22 mouse cellular contexts compared by ENCODE assay signal in genomic region chr9:97486826-97487225, GRCm38 (mm10).
DNase-seq lines count a peak whose midpoint lies in the region; TF ChIP-seq lines count a peak whose summit lies in the region.
"Had no signal": no experiment of that assay in that cellular context is flagged by ENCODE, and none has a peak within 500 bp of the region (broad histone marks: within the 10 kb centered on the region; RNA-seq: fewer than 3 reads in every experiment).

No protein-coding gene starts in this region.

- H3K36me3 ChIP-seq in kidney, adult 2 months (ENCODE audit: control insufficient read depth, insufficient read depth, low read length): no peaks in the 10 kb centered on the region
- H3K36me3 ChIP-seq: embryonic facial prominence, embryonic 12.5 days; embryonic facial prominence, embryonic 15.5 days; heart, embryonic 10.5 days; heart, embryonic 13.5 days had no signal

- no peaks in the 10 kb centered on the region for H3K4me1 ChIP-seq in kidney, adult 2 months (ENCODE audit: control insufficient read depth, insufficient read depth, low read length)
- H3K4me1 ChIP-seq: embryonic facial prominence, embryonic 12.5 days; embryonic facial prominence, embryonic 15.5 days; heart, embryonic 10.5 days; heart, embryonic 13.5 days had no signal

- 56% methylated on average over 7 of the region's 7 CpGs for WGBS in kidney, adult 2 months

- TF ChIP-seq CTCF in kidney, adult 2 months (conservative IDR thresholded peaks at IDR 0.05; ENCODE audit: insufficient read depth, insufficient read length, low read depth, low read length): no peak
- no peak for TF ChIP-seq CTCF in layer of hippocampus, adult 2 months (conservative IDR thresholded peaks at IDR 0.05)

- peak; percentile 5 for DNase-seq in adrenal gland, postnatal 25 days
- DNase-seq in adrenal gland, postnatal 4 days (ENCODE audit: low spot score in 2 of 2): no peak
- DNase-seq in kidney, adult 2 months: peak; percentile 18
- DNase-seq in kidney, adult 11 months: no peak
- DNase-seq in layer of hippocampus, adult 2 months (ENCODE audit: low spot score in 2 of 2): no peak
- no peak for DNase-seq in layer of hippocampus, postnatal 25 days (ENCODE audit: extremely low spot score in 1 of 2, low spot score in 1 of 2)
- DNase-seq: cerebellum, adult 11 months; cerebellum, adult 2 months; cerebellum, adult 9-11 months; cerebellum, postnatal 25 days; forebrain, postnatal 0 days; gastrocnemius, adult 2 months; gastrocnemius, postnatal 14 days; heart, adult 18-20 months; heart, postnatal 14 days; heart, postnatal 4 days had no signal

- H3K27ac ChIP-seq in kidney, adult 2 months (ENCODE audit: insufficient read depth, low read depth, low read length): no peak overlapping the region
- peak overlapping the region; percentile 46 for H3K27ac ChIP-seq in layer of hippocampus, adult 2 months
- H3K27ac ChIP-seq: embryonic facial prominence, embryonic 12.5 days; embryonic facial prominence, embryonic 15.5 days; gastrocnemius, adult 2 months; heart, embryonic 10.5 days; heart, embryonic 13.5 days; hindbrain, embryonic 14.5 days; hindbrain, postnatal 0 days had no signal

- TF ChIP-seq POLR2A in kidney, adult 2 months (IDR thresholded peaks at IDR 0.05; ENCODE audit: low read depth, low read length): no peak

- H3K27me3 ChIP-seq in kidney, adult 2 months (replicated peaks; ENCODE audit: control insufficient read depth, insufficient read depth, low read length): no peaks in the 10 kb centered on the region
- H3K27me3 ChIP-seq: embryonic facial prominence, embryonic 12.5 days; embryonic facial prominence, embryonic 15.5 days; heart, embryonic 13.5 days had no signal

- no peak overlapping the region for H3K4me3 ChIP-seq in kidney, adult 2 months (ENCODE audit: insufficient read depth, low read depth, low read length)
- no peak overlapping the region for H3K4me3 ChIP-seq in layer of hippocampus, adult 2 months
- H3K4me3 ChIP-seq: embryonic facial prominence, embryonic 12.5 days; embryonic facial prominence, embryonic 15.5 days; gastrocnemius, adult 2 months; heart, embryonic 10.5 days; heart, embryonic 13.5 days had no signal

Comparison
In these comparisons a context has a peak if more than half of its experiments do, and no peak if none do; other contexts are left out.
1. DNase-seq: peak in adrenal gland, postnatal 25 days (single experiment) and kidney, adult 2 months (single experiment); none in adrenal gland, postnatal 4 days (0 of 2), kidney, adult 11 months (single experiment), layer of hippocampus, adult 2 months (0 of 2) and layer of hippocampus, postnatal 25 days (0 of 2).